Mouse (Mus musculus) neural tube, embryonic 14.5 days (tissue): ENCODE data around the gene Zbtb16. TPM values are rescaled to one million over a fixed set of nuclear protein-coding genes. Genes with fewer than 3 reads are reported as not detected.

ENCODE experiments used
- ATAC-seq: fragments of 200-750 bp; cut with Nextera tagmentation; 2 replicates; pipeline ENCODE4 v1.8.0; 2017; ENCODE audit warnings: low read depth, mild to moderate bottlenecking, moderate TSS enrichment, moderate library complexity
- H3K27ac ChIP-seq: fragments of 300-500 bp; sonication (generic); 2 replicates; pipeline ENCODE4 v1.5.1; 2014; ENCODE audit warnings: low read depth, mild to moderate bottlenecking, control low read depth, low read length, moderate library complexity, mixed read lengths
- H3K27me3 ChIP-seq: fragments of 300-500 bp; sonication (generic); 2 replicates; pipeline ENCODE4 v1.6.1; 2014; ENCODE audit warnings: low read length; ENCODE audit not compliant: control insufficient read depth, insufficient read depth
- H3K36me3 ChIP-seq: fragments of 300-500 bp; sonication (generic); 2 replicates; pipeline ENCODE4 v1.6.1; 2014; ENCODE audit warnings: low read length, mixed read lengths; ENCODE audit not compliant: control insufficient read depth, insufficient read depth
- H3K4me1 ChIP-seq: fragments of 300-500 bp; sonication (generic); 2 replicates; pipeline ENCODE4 v1.6.1; 2014; ENCODE audit warnings: low read length; ENCODE audit not compliant: control insufficient read depth, insufficient read depth
- H3K4me2 ChIP-seq: fragments of 300-500 bp; sonication (generic); 2 replicates; pipeline ENCODE4 v1.6.1; 2014; ENCODE audit warnings: mild to moderate bottlenecking, low read depth, low read length, control low read depth
- H3K4me3 ChIP-seq: fragments of 300-500 bp; sonication (generic); 2 replicates; pipeline ENCODE4 v1.5.1; 2014; ENCODE audit warnings: low read depth, low read length, control low read depth, mixed read lengths
- H3K9ac ChIP-seq: fragments of 300-500 bp; sonication (generic); replicated peaks from 2 replicates; pipeline ENCODE4 v1.6.1; 2014; ENCODE audit warnings: low read depth, mild to moderate bottlenecking, control low read depth, low read length, mixed read lengths
- H3K9me3 ChIP-seq: fragments of 300-500 bp; sonication (generic); 2 replicates; pipeline ENCODE4 v1.6.1; 2016; ENCODE audit warnings: low read length; ENCODE audit not compliant: control insufficient read depth
- WGBS: fragments of 180-500 bp; shearing (Covaris S2); extraction: QIAGEN DNeasy Blood & Tissue Kit; methylation state at CpG from one replicate; pipeline ENCODE4 v1.1.7; 2014; 5-methylcytosine and 5-hydroxymethylcytosine counted together
- polyA plus RNA-seq: library from polyadenylated mRNA; unstranded; fragments of >200 nt; fragmentation: Nextera tagmentation; extraction: Ambion mirVana; gene quantifications from 2 replicates; pipeline ENCODE4 v1.2.1, GENCODE M21; 2014

Gene Zbtb16
- polyA plus RNA-seq, 1 experiment from 2014 or later = 12.0 TPM

DNA sequence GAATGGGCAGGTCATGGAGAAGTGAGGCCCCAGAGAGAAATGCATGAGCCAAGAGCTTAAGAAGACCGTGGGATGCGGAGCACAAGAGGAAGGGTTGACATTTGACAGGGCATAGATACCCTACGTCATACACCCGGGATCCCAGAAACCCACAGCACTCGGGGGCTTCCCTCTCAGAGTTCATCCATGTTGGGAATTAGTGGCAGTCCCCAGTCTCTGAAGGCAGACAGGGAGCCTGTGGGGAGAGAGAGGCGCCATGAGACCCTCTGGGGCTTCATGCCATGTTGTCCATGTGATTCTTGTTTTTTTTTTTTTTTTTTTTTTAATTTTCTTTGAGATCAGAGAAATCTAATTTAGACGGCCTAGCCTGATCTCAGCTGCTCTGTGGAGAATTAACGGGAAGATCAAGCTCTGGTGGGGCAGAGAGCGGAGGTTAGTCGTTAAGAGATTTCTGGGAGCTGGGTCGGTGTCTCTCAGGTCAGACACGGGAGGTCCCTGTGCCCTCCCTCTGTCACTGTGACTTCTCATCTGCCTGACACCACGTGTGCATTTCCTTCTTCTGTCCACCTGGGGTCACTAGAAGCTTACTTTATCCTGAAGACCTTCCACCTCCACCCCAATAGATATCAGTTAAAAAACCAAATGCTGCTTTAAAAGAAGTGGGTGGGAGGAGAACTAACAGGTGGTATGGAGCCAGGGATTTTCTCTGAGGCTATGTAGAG, 190.9 kb downstream of the Zbtb16 start:
- no peak overlapping the region for H3K9ac ChIP-seq
- no peak overlapping the region for H3K4me3 ChIP-seq
- H3K4me1 ChIP-seq = peaks cover 19% of the 10 kb centered on the region
- no peak overlapping the region for H3K4me2 ChIP-seq
- H3K27ac ChIP-seq = no peak overlapping the region
- WGBS = 54% methylated on average over 13 of the region's 13 CpGs
- H3K27me3 ChIP-seq = no peaks in the 10 kb centered on the region
- H3K9me3 ChIP-seq = no peaks in the 10 kb centered on the region
- no peak for ATAC-seq
- H3K36me3 ChIP-seq = no peaks in the 10 kb centered on the region

DNA sequence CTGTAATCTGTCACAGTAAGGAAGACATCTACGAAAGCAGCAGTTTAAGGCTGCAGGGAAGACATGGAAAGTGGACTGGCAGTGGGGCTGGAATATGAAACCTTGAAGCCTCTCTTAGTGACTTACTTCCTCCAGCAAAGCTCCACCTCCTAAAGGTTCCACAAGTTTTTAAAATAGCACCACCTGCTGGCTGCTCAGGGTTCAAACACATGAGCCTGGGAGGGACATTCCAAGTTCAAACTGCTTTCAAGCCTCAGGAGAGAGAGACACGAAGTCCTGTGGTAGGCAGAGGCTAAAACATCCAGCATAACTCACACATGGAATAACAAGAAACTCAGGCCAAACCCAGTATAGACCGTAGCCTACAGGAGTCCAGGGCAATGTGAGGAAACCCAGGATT, 191.6 kb downstream of the Zbtb16 start:
- WGBS = 87% methylated on average over 3 of the region's 3 CpGs
- Histone ChIP-seq H3K4me2 (no peak overlapping the region), H3K9ac (no peak overlapping the region), H3K36me3 (no peaks in the 10 kb centered on the region), H3K27ac (no peak overlapping the region), H3K9me3 (no peaks in the 10 kb centered on the region), H3K4me3 (no peak overlapping the region), H3K4me1 (peaks cover 19% of the 10 kb centered on the region), H3K27me3 (no peaks in the 10 kb centered on the region)
- ATAC-seq = no peak

GRCm38 (mm10) chr9:48641636-48642035, 194.4 kb downstream of the Zbtb16 start:
- Histone ChIP-seq H3K9me3 (no peaks in the 10 kb centered on the region), H3K4me1 (no peaks in the 10 kb centered on the region), H3K4me3 (no peak overlapping the region), H3K9ac (no peak overlapping the region), H3K27me3 (no peaks in the 10 kb centered on the region), H3K4me2 (no peak overlapping the region), H3K36me3 (no peaks in the 10 kb centered on the region), H3K27ac (no peak overlapping the region)
- ATAC-seq = no peak
- WGBS = 93% methylated on average over 8 of the region's 8 CpGs

- Histone ChIP-seq H3K9ac (no peak overlapping the region), H3K36me3 (no peaks in the 10 kb centered on the region), H3K4me1 (no peaks in the 10 kb centered on the region), H3K4me3 (no peak overlapping the region), H3K27ac (no peak overlapping the region), H3K9me3 (no peaks in the 10 kb centered on the region), H3K27me3 (no peaks in the 10 kb centered on the region), H3K4me2 (no peak overlapping the region)
- no peak for ATAC-seq
- WGBS = 87% methylated on average over 8 of the region's 8 CpGs
Measured at GRCm38 (mm10) chr9:48640881-48641280, 195.1 kb downstream of the Zbtb16 start.

- no peaks in the 10 kb centered on the region for H3K4me1 ChIP-seq
- no peaks in the 10 kb centered on the region for H3K36me3 ChIP-seq
- H3K4me2 ChIP-seq = no peak overlapping the region
- no peaks in the 10 kb centered on the region for H3K9me3 ChIP-seq
- no peaks in the 10 kb centered on the region for H3K27me3 ChIP-seq
- WGBS = 61% methylated on average over 15 of the region's 15 CpGs
- H3K27ac ChIP-seq = no peak overlapping the region
- H3K9ac ChIP-seq = no peak overlapping the region
- no peak overlapping the region for H3K4me3 ChIP-seq
- ATAC-seq = no peak
Measured at GRCm38 (mm10) chr9:48638176-48638803, 197.7 kb downstream of the Zbtb16 start.

GRCm38 (mm10) chr9:48637161-48637560, 198.9 kb downstream of the Zbtb16 start:
- Histone ChIP-seq H3K27ac (no peak overlapping the region), H3K9me3 (no peaks in the 10 kb centered on the region), H3K36me3 (no peaks in the 10 kb centered on the region), H3K4me1 (no peaks in the 10 kb centered on the region), H3K9ac (no peak overlapping the region), H3K27me3 (no peaks in the 10 kb centered on the region), H3K4me3 (no peak overlapping the region), H3K4me2 (no peak overlapping the region)
- no peak for ATAC-seq
- 93% methylated on average over 7 of the region's 7 CpGs for WGBS

DNA sequence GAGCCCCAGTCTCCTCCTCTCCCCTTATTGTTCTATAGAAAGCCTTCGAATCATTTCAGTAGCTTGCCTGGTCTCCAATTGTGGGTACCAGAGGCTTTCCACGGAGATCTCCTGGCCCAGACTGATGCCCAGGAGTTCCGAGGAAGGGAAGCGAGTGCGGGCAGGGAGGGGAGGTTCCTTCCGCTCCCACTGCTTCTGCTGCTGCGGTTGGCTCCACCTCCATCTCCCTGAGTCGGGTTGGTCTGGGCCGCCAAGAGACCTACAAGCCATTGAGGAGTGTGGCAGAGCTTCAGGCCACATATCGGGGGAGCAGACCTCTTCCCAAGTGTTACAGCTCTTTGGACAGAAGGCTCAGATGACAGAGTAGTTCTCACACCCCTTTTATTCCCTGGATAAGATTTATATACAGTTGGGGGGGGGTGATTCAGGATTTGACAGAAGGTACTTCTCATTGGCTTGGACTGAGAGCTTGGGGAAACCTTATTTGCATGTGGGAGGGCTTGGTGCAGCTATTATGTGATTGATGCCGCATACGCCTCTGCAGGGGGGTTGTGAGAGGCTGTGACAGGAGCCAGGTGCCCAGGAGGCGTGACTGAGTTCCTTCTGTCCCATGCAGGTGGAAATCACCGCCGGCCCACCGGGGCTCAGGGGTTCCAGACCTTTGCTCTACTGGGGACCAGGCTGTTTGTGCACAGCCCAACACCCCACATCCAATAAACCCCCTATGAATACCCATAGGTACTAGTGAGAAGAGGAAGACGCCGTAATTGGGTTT, 200.3 kb downstream of the Zbtb16 start:
- no peaks in the 10 kb centered on the region for H3K27me3 ChIP-seq
- H3K4me3 ChIP-seq = no peak overlapping the region
- no peak overlapping the region for H3K4me2 ChIP-seq
- WGBS = 44% methylated on average over 18 of the region's 18 CpGs
- no peaks in the 10 kb centered on the region for H3K4me1 ChIP-seq
- H3K36me3 ChIP-seq = no peaks in the 10 kb centered on the region
- H3K27ac ChIP-seq = no peak overlapping the region
- no peaks in the 10 kb centered on the region for H3K9me3 ChIP-seq
- H3K9ac ChIP-seq = no peak overlapping the region
- no peak for ATAC-seq

- no peak overlapping the region for H3K4me2 ChIP-seq
- 87% methylated on average over 6 of the region's 6 CpGs for WGBS
- no peaks in the 10 kb centered on the region for H3K36me3 ChIP-seq
- no peaks in the 10 kb centered on the region for H3K9me3 ChIP-seq
- no peaks in the 10 kb centered on the region for H3K27me3 ChIP-seq
- H3K4me1 ChIP-seq = no peaks in the 10 kb centered on the region
- no peak overlapping the region for H3K27ac ChIP-seq
- H3K9ac ChIP-seq = no peak overlapping the region
- no peak for ATAC-seq
- H3K4me3 ChIP-seq = no peak overlapping the region
Measured at GRCm38 (mm10) chr9:48633147-48633546, 202.9 kb downstream of the Zbtb16 start.

DNA sequence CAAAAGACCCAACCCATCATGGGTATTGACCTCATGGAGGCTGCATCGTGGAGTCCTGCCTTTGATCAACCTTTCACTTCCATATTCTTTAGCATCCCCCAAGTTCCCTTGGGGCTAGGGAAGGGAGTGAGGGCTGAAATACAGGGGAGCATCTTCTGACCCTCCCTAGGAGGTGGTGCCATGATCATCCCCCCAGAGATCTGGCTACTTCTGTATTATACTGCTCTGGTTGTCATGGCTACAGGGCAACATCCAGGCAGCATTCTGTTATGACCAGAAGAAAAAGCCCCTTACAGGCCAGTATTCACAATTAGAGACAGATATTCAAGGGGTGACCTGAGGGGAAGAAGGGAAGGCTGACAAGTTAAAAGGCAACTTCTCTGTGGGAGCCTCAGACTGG, 216.8 kb downstream of the Zbtb16 start:
- H3K4me3 ChIP-seq = no peak overlapping the region
- H3K9me3 ChIP-seq = no peaks in the 10 kb centered on the region
- H3K4me1 ChIP-seq = no peaks in the 10 kb centered on the region
- no peaks in the 10 kb centered on the region for H3K27me3 ChIP-seq
- no peak overlapping the region for H3K9ac ChIP-seq
- H3K36me3 ChIP-seq = no peaks in the 10 kb centered on the region
- H3K4me2 ChIP-seq = no peak overlapping the region
- WGBS = 52% methylated on average over 1 of the region's 1 CpGs
- no peak for ATAC-seq
- H3K27ac ChIP-seq = no peak overlapping the region
